Mouse (Mus musculus): ENCODE data around the gene Clstn3. TPM values are rescaled to one million over a fixed set of nuclear protein-coding genes. Genes with fewer than 3 reads are reported as not detected.
"Not testable (repeated sequence)": the region's sequence is repeated elsewhere in the genome, so short reads cannot be mapped to it uniquely, and the experiment has no call there.

Clstn3 gene
- polyA plus RNA-seq, 1 experiment from 2014 or later = 73.7 TPM

DNA sequence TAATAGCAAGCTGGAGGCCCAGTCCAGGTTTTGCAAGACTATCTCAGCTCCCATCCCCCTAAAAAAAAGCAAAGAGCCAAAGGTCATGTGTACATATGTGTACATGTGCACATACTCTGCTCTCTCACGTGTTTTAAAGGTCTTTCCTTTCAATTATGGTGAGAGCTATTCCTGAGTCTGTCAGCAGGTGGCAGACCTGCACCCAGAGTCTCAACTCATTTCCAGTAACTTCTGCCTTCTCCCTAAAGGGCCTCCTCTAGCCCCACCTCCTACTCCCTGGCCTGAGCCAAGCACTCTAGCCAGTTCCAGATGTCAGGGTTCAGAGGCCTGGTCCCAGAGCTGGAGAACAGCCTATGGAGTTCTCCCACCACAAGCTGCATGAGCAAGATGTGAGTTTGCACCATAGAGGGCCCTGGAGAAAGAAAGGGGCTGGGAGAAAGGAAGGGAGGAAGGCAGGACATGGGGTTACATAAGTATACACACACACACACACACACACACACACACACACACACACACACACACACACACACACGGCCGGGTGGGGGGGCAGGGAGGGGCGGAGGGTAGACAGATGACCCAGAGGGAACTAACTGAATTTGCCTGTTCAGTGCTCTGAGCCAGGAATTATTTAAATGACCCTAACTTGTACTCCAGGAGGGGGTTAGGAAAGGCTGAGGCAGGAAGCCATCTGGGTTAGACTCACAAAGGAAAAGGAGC lies 28.4 kb upstream of the Clstn3 start, which contains the start of gene C1rl:
Gene C1rl, plus strand, starts transcription at position 272 of the 720 bp plus-strand sequence.
- ATAC-seq (ENCODE audit: low FRiP score) = peak; percentile 77
- H3K9ac ChIP-seq = no peak within 1 kb of the TSS
- H3K9me3 ChIP-seq = no peaks in the 10 kb centered on the region
- WGBS = 49% methylated on average over 3 of the region's 4 CpGs
- H3K36me3 ChIP-seq = no peaks in the 10 kb centered on the region
- no peak within 1 kb of the TSS for H3K27ac ChIP-seq
- H3K4me1 ChIP-seq (replicated peaks) = no peaks in the 10 kb centered on the region
- no peak within 1 kb of the TSS for H3K4me3 ChIP-seq
- H3K27me3 ChIP-seq = no peaks in the 10 kb centered on the region
- H3K4me2 ChIP-seq = no peak within 1 kb of the TSS

DNA sequence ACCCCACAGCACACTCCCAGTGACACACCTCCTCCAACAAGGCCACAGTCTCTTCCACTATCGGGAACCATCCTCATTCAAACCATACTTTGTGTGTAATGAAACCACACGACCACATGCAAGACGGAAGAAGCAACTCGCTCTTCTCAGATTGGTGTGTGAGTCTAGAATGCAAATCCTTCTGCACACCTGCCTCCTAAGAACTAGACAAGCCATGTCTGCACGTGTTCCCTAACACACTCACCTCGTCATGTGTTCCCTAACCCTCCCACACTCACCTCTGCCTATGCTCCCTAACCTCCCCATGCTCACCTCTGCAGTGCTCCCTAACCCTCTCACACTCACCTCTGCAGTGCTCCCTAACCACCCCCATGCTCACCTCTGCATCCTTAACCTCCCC lies 26.8 kb upstream of the Clstn3 start:
- no peaks in the 10 kb centered on the region for H3K36me3 ChIP-seq
- no peaks in the 10 kb centered on the region for H3K9me3 ChIP-seq
- no peak overlapping the region for H3K27ac ChIP-seq
- no peaks in the 10 kb centered on the region for H3K4me1 ChIP-seq (replicated peaks)
- H3K27me3 ChIP-seq = no peaks in the 10 kb centered on the region
- WGBS = 80% methylated on average over 6 of the region's 6 CpGs
- no peak overlapping the region for H3K4me3 ChIP-seq
- no peak overlapping the region for H3K9ac ChIP-seq
- no peak for ATAC-seq (ENCODE audit: low FRiP score)
- H3K4me2 ChIP-seq = no peak overlapping the region

DNA sequence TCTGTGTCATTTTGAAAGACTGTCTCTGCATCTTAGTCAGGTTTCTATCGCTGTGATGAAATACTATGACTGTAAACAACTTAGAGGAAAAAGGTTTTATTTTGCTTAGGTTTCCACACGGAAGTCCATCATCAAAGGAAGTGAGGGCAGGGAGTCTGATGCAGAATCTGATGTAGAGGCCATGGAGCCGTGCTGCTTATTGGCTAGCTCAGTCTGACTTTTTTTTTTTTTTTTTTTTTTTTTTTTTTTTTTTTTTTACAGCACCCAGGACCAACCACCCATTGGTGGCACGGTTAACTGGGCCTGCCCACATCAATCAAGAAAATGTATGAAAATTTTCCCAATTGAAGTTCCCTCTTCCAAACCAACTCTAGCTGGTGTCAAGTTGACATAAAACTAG lies 24.4 kb upstream of the Clstn3 start:
- Histone ChIP-seq H3K4me1 (replicated peaks) (no peaks in the 10 kb centered on the region), H3K4me3 (no peak overlapping the region), H3K9me3 (no peaks in the 10 kb centered on the region), H3K27me3 (no peaks in the 10 kb centered on the region), H3K27ac (no peak overlapping the region), H3K9ac (no peak overlapping the region), H3K36me3 (no peaks in the 10 kb centered on the region), H3K4me2 (no peak overlapping the region)
- no peak for ATAC-seq (ENCODE audit: low FRiP score)
- WGBS = 80% methylated on average over 4 of the region's 4 CpGs

DNA sequence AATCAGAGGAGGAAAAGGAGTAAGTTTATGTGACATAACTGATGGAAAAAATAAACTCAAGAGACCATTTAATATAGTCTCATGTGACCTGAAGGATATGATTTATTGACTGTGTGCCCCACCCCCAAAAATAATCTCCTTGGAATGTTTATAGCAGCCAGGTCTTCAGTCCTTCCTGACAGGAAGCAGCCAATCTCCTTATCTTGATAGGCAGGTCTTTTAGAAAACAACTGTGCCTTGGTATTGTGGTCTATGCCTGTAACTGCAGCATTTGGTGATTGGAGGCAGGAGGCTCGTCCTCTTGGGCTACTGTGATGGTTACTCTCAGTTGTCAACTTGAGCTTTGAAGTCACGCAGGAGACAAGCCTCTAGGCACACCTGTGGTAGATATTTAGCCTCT lies 22.9 kb upstream of the Clstn3 start:
- no peaks in the 10 kb centered on the region for H3K36me3 ChIP-seq
- ATAC-seq (ENCODE audit: low FRiP score) = no peak
- no peaks in the 10 kb centered on the region for H3K9me3 ChIP-seq
- H3K27me3 ChIP-seq = no peaks in the 10 kb centered on the region
- H3K9ac ChIP-seq = no peak overlapping the region
- H3K4me1 ChIP-seq (replicated peaks) = no peaks in the 10 kb centered on the region
- no peak overlapping the region for H3K4me3 ChIP-seq
- WGBS = 71% methylated on average over 2 of the region's 2 CpGs
- no peak overlapping the region for H3K27ac ChIP-seq
- no peak overlapping the region for H3K4me2 ChIP-seq

DNA sequence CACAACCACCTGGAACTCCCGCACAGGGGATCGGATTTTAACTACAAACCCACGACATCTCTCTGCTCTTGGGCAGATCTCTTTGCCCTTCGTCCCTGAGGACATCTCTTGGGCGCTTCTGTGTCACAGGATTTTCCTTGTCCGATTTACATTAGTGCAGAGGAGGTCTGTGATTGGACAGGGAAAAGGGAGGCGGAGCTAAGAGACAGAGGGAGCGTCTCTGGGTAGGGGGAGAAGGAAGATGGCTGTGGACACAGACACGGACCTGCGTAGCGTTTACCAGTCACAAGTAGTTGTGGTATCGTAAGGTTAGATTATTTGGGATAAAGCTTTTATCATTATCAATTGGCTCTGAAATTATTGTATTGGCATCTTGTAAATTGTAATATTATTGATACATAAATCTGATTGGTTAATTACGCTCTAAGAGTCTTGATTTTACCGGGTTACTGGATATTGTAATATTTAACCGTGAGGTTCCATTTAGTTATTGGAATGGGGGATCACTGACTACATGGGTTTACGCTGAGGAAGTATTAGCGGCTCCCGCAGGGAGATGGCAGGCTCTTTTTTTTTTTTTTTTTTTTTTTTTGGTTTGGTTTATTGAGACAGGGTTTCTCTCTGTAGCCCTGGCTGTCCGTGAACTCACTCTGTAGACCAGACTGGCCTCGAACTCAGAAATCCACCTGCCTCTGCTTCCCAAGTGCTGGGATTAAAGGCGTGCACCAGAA lies 21.0 kb upstream of the Clstn3 start:
- Histone ChIP-seq H3K27me3 (no peaks in the 10 kb centered on the region), H3K36me3 (no peaks in the 10 kb centered on the region), H3K4me2 (peak overlapping the region; percentile 52), H3K4me1 (replicated peaks) (no peaks in the 10 kb centered on the region), H3K4me3 (peak overlapping the region; percentile 29), H3K27ac (peak overlapping the region; percentile 64), H3K9me3 (no peaks in the 10 kb centered on the region), H3K9ac (peak overlapping the region; percentile 51; the same call in 1 of the 2 replicates)
- ATAC-seq (ENCODE audit: low FRiP score) = peak; percentile 92
- 30% methylated on average over 21 of the region's 21 CpGs for WGBS

DNA sequence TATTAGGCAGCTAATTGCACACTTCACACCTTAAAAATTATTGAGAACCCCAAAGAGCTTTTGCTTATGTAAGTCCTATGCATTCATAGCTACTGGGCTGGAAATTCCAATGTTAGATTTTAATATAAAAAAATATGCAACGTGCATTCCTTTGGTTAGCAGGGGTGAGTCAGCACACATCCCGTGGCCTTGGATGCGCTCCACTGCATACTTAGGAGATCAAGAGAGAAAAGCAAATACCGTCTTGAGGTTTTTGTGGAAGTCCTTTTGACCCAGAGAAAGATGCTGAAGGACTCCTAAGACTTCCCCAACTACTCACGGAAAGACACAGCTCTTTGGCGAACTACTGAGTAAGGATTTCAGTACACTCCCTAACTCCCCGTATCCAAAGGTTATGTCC lies 20.3 kb upstream of the Clstn3 start:
- Histone ChIP-seq H3K27me3 (no peaks in the 10 kb centered on the region), H3K4me1 (replicated peaks) (no peaks in the 10 kb centered on the region), H3K36me3 (no peaks in the 10 kb centered on the region), H3K4me3 (0 out of 2 replicates have a peak overlapping the region, but pooled peaks have one; percentile 29), H3K4me2 (peak overlapping the region; percentile 52), H3K9ac (no peak overlapping the region), H3K9me3 (no peaks in the 10 kb centered on the region), H3K27ac (peak overlapping the region; percentile 64)
- WGBS = 87% methylated on average over 7 of the region's 7 CpGs
- no peak for ATAC-seq (ENCODE audit: low FRiP score)

DNA sequence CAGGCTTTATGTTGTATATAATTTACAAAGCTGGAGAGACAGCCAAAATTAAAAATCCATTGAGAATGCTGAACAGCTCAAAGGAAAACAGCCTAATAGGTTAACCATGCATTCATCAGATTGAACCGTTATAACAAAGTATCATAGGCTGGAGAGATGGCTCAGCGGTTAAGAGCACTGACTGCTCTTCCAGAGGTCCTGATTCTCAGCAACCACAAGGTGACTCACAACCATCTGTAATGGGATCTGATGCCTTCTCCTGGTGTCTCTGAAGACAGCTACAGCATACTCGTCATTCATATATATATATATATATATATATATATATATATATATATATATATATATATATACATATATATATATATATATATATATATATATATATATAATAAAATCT lies 19.2 kb upstream of the Clstn3 start:
- H3K9ac ChIP-seq; H3K27me3 ChIP-seq; H3K4me3 ChIP-seq; H3K4me1 ChIP-seq (replicated peaks); H3K4me2 ChIP-seq; H3K36me3 ChIP-seq; H3K9me3 ChIP-seq; ATAC-seq (ENCODE audit: low FRiP score); H3K27ac ChIP-seq: not testable (repeated sequence)
- WGBS = 87% methylated on average over 3 of the region's 3 CpGs

DNA sequence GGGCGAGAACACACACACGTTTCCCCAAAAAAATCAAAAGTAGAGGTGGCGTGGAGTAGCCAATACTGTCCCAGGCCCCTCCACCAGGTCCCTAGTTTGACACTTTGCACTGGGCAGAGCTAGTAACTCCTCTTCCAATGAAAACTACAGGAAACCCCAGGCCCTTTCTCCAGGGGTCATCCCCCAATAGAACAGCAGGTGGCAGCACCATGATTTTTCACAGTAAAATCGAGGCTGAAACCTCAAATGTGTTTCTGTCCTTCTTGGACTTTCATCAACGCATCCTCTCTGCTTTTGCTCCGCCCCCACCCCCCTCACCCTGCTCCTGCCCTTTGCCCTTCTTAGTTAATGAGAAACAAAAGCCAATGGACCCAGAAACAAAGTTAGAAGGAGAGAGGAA lies 17.0 kb upstream of the Clstn3 start:
- no peak for ATAC-seq (ENCODE audit: low FRiP score)
- WGBS = 24% methylated on average over 6 of the region's 6 CpGs
- Histone ChIP-seq H3K4me3 (no peak overlapping the region), H3K9me3 (no peaks in the 10 kb centered on the region), H3K27me3 (no peaks in the 10 kb centered on the region), H3K4me1 (replicated peaks) (no peaks in the 10 kb centered on the region), H3K9ac (no peak overlapping the region), H3K4me2 (no peak overlapping the region), H3K36me3 (no peaks in the 10 kb centered on the region), H3K27ac (no peak overlapping the region)

DNA sequence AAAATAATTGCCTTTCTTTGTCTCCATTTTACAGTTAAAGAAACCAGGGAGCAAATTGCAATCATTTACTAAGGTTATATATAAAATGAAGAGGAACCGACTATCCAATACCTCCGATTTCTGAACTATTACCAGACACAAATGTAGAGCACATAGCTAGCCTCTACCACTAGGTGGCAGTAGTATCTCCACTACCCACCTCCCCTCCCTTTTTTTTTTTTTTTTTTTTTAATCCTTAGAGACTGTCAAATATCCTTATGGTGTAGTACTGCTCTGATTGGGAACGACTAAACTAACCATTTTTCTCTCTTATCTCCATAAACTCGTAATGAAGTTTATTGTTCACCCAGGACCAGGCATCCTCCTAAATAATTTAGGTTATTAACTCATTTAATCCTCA lies 15.7 kb upstream of the Clstn3 start:
- 0 out of 2 replicates have a peak, but pooled peaks have one; percentile 9 for ATAC-seq (ENCODE audit: low FRiP score)
- no peak overlapping the region for H3K27ac ChIP-seq
- WGBS = 60% methylated on average over 4 of the region's 4 CpGs
- H3K9ac ChIP-seq = no peak overlapping the region
- no peaks in the 10 kb centered on the region for H3K4me1 ChIP-seq (replicated peaks)
- H3K36me3 ChIP-seq = no peaks in the 10 kb centered on the region
- no peaks in the 10 kb centered on the region for H3K27me3 ChIP-seq
- no peak overlapping the region for H3K4me2 ChIP-seq
- no peaks in the 10 kb centered on the region for H3K9me3 ChIP-seq
- no peak overlapping the region for H3K4me3 ChIP-seq

DNA sequence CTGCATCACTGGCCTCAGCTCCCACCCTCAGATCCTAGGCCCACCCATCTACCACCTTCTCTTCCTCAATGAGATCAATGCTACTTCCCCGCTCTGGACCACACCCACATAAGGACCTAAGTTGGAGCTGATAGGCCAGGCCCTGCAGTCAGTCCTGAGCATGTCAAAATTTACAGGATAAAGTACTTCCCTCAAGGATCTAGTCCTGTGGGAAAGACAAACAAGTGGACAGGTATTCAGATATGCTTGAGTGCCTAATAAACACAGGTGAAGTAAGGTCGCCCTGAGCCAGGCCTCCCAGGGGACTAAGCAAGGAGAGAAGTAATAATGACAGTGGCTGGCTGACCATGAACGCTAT lies 15.0 kb upstream of the Clstn3 start:
- H3K27me3 ChIP-seq = no peaks in the 10 kb centered on the region
- ATAC-seq (ENCODE audit: low FRiP score) = no peak
- H3K4me3 ChIP-seq = no peak overlapping the region
- H3K9me3 ChIP-seq = no peaks in the 10 kb centered on the region
- H3K36me3 ChIP-seq = no peaks in the 10 kb centered on the region
- 92% methylated on average over 3 of the region's 3 CpGs for WGBS
- no peak overlapping the region for H3K4me2 ChIP-seq
- H3K27ac ChIP-seq = no peak overlapping the region
- no peaks in the 10 kb centered on the region for H3K4me1 ChIP-seq (replicated peaks)
- no peak overlapping the region for H3K9ac ChIP-seq

DNA sequence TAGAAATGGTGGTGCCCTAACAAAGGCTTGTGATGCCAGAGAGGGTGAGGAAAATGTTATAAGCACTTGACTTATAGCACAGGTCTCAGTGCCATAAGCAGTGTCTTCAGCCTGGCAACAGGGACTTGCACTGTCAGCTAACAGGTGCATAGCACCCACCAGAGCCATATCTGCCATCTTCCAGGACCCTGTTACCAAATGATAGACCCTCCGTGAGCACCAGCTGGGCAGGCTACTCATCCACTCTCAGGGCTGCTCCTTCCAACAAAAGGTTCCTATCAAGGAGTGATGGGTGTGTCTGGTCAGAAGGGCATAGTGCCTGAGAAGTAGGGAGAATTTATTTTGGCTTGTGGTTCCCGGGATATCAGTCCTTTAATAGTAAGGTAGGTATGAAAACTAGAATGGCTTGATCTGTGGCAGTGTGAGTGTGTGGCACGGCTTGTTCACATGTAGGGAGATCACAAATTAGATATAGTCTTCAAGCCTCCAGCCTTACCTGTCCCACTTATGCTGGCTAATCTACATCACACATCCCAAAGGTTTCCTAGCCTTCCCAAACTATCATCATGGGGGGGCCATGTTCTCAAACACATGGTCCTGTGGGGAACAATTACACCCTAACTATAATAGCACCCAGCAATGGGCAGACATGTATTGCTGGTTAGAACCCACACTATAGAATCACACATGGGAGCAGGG lies 14.4 kb upstream of the Clstn3 start:
- H3K27ac ChIP-seq = no peak overlapping the region
- 93% methylated on average over 3 of the region's 3 CpGs for WGBS
- H3K4me1 ChIP-seq (replicated peaks) = no peaks in the 10 kb centered on the region
- H3K9me3 ChIP-seq = no peaks in the 10 kb centered on the region
- H3K4me3 ChIP-seq = no peak overlapping the region
- ATAC-seq (ENCODE audit: low FRiP score) = no peak
- H3K9ac ChIP-seq = no peak overlapping the region
- no peaks in the 10 kb centered on the region for H3K27me3 ChIP-seq
- H3K4me2 ChIP-seq = no peak overlapping the region
- H3K36me3 ChIP-seq = no peaks in the 10 kb centered on the region

DNA sequence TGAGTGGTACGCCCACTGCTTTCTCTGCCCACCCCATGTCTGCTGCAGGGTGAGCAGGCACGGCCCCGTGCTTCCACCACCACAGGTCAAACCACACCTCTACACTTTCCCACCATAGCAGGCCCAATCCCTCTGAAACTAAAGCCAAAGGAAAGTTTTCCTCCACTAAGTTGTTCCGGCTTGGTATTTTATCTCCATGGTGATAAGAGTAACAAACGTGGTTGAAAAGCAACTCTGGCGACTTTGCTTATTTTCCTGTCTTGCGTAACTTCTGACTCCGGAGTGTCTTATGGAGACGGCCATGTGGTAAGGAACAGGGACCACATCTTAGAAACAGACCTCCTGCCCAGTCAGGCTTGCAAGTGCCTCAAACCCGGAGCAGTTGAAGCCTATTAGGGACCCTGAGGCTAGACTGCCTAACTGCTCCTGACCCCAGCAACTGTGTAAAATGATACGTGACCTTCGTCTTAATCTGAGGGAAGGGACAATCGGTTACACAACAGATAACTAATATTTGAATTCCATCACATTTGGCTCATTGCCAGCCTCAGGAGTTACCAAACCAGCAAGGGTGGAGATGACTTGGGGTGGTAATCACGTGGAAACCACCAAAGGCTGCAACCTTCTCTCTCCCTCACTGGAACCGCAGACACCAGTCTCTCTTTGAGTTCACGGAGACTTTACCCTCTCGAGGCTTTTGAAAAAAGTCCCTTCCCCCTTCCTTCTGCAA lies 13.5 kb upstream of the Clstn3 start:
- no peak for ATAC-seq (ENCODE audit: low FRiP score)
- H3K9ac ChIP-seq = no peak overlapping the region
- no peaks in the 10 kb centered on the region for H3K4me1 ChIP-seq (replicated peaks)
- WGBS = 78% methylated on average over 17 of the region's 17 CpGs
- H3K27ac ChIP-seq = no peak overlapping the region
- no peak overlapping the region for H3K4me3 ChIP-seq
- H3K27me3 ChIP-seq = no peaks in the 10 kb centered on the region
- no peak overlapping the region for H3K4me2 ChIP-seq
- no peaks in the 10 kb centered on the region for H3K36me3 ChIP-seq
- H3K9me3 ChIP-seq = no peaks in the 10 kb centered on the region
